Mouse (Mus musculus) E14TG2a.4 (cell line): Measurements from ENCODE around the gene Ubac2.

Experiments used
- H3K27me3 ChIP-seq: 2 replicates; pipeline ENCODE4 v1.6.1; 2014; ENCODE audit warnings: low read length, control low read depth; ENCODE audit not compliant: insufficient read depth
- H3K36me3 ChIP-seq: 2 replicates; pipeline ENCODE4 v1.6.1; 2014; ENCODE audit warnings: low read length, control low read depth; ENCODE audit not compliant: insufficient read depth
- H3K4me1 ChIP-seq: replicated peaks from 2 replicates; pipeline ENCODE4 v1.6.1; 2014; ENCODE audit warnings: low read depth, low read length, control low read depth
- H3K4me3 ChIP-seq: replicated peaks from 2 replicates; pipeline ENCODE4 v1.5.1; 2014; ENCODE audit warnings: mild to moderate bottlenecking, low read length
- H3K9me3 ChIP-seq: 2 replicates; pipeline ENCODE4 v1.6.1; 2014; ENCODE audit warnings: low read length, control low read depth
- CTCF ChIP-seq: conservative IDR thresholded peaks from 2 replicates; pipeline ENCODE4 v1.5.1; 2014; ENCODE audit warnings: low read length
- NANOG ChIP-seq: IDR thresholded peaks from 2 replicates; pipeline ENCODE4 v1.6.1; 2014; ENCODE audit warnings: borderline replicate concordance, low read length, mixed read lengths
- POU5F1 ChIP-seq: IDR thresholded peaks from 2 replicates; pipeline ENCODE4 v1.6.1; 2014; ENCODE audit warnings: low read length, borderline replicate concordance

The Ubac2 gene

DNA sequence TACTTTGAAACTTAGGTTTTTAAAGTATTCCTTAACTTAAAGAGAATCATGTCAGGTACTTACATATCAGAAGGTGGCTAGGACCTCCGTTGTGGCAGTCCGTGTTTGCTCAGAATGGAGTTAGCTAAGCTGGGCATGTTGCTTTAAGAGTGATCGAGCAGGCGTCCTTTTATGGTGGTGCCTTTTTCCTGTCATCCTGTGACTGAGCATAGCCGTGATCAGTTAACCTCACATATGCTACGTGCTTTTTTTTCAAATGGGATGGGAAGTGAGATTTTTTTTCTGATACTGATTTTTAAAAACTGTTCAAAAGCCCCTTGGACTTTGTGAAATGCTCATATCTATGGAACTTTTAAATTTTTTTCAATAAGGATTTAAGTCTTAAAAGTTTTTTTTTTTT lies 86.6 kb downstream of the Ubac2 start, which contains the start of gene Gpr183:
TSS of gene Gpr183 (minus strand) at position 206 of the 400 bp plus-strand sequence.
- no peak for TF ChIP-seq NANOG
- peaks cover 10% of the 10 kb centered on the region; the same call in 1 of the 2 replicates for H3K36me3 ChIP-seq
- H3K27me3 ChIP-seq = no peaks in the 10 kb centered on the region
- peaks cover 6% of the 10 kb centered on the region; the same call in 1 of the 2 replicates for H3K4me1 ChIP-seq
- no peak within 1 kb of the TSS for H3K4me3 ChIP-seq
- H3K9me3 ChIP-seq = no peaks in the 10 kb centered on the region

DNA sequence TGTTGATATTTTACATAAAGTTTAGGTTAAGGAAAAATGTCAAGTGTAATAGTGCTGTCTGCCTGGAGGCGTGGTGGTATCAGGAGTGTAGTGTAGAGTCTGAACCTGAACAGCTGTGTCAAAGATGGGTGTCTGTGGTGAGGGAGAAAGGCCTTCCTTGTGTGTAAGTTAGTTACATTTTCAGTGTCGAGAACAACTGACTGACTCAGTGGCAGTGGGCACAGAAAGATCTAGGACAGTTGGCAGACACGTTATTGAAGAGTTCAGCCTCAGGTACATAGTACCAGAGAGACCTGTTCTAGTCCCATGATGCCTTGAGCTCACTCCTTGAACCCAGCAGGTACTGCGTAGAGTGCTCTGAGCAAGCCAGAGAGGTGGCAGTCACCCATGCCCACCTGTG lies 87.0 kb downstream of the Ubac2 start:
- H3K9me3 ChIP-seq = no peaks in the 10 kb centered on the region
- TF ChIP-seq NANOG (no peak), CTCF (no peak), POU5F1 (no peak)
- no peaks in the 10 kb centered on the region for H3K27me3 ChIP-seq
- no peak overlapping the region for H3K4me3 ChIP-seq
- peaks cover 10% of the 10 kb centered on the region; the same call in 1 of the 2 replicates for H3K36me3 ChIP-seq
- H3K4me1 ChIP-seq = peaks cover 6% of the 10 kb centered on the region; the same call in 1 of the 2 replicates

DNA sequence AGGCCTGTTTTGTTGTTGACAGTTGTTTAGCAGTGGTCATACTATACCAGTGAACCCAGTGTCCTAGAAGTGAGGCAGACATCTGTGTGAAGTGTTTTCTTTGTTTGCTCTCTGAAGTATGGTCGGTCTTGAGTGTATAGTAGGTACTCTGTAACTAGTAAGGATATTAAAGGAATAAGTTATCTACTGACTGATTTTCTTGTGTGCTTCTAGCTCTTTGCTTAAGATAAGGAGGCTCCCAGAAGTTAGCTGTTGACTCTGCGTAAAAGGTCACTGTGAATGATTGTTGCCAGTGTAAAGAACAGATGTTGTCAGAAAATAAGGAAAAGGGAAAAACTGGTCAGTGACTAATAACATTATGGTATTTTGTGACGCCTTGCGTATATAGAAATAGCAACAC lies 88.7 kb downstream of the Ubac2 start:
- H3K4me1 ChIP-seq = no peaks in the 10 kb centered on the region
- no peaks in the 10 kb centered on the region for H3K9me3 ChIP-seq
- H3K27me3 ChIP-seq = no peaks in the 10 kb centered on the region
- TF ChIP-seq CTCF (no peak), POU5F1 (no peak), NANOG (no peak)
- peaks cover 7% of the 10 kb centered on the region; the same call in 1 of the 2 replicates for H3K36me3 ChIP-seq
- H3K4me3 ChIP-seq = no peak overlapping the region

DNA sequence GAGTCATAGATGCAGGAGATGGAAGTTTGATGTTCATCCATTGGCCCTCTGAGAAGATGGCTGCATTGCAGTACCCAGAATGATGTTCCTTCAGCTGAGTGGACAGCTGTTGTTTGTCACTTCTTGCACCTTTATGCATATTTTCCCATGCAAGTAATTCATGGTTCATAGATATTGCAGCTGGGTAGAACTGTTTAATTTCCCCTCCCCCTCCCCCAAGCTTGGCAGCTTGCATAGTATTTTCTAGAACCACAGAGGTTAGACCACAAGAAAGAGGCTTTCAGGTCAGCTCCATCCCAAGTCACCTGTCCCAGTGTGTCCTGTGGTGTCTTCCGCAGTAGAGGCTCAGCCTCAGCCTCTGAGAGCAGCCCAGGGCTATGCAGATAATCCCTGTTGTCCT lies 92.0 kb downstream of the Ubac2 start:
- TF ChIP-seq CTCF (no peak), NANOG (no peak), POU5F1 (no peak)
- Histone ChIP-seq H3K27me3 (no peaks in the 10 kb centered on the region), H3K4me1 (no peaks in the 10 kb centered on the region), H3K36me3 (peaks cover 7% of the 10 kb centered on the region; the same call in 1 of the 2 replicates), H3K4me3 (no peak overlapping the region), H3K9me3 (no peaks in the 10 kb centered on the region)

GRCm38 (mm10) chr14:121973114-121973513 lies 94.7 kb downstream of the Ubac2 start:
- TF ChIP-seq NANOG = no peak
- TF ChIP-seq CTCF = no peak
- no peak for TF ChIP-seq POU5F1
- H3K36me3 ChIP-seq = peaks cover 7% of the 10 kb centered on the region; the same call in 1 of the 2 replicates
- no peaks in the 10 kb centered on the region for H3K4me1 ChIP-seq
- H3K4me3 ChIP-seq = no peak overlapping the region
- no peaks in the 10 kb centered on the region for H3K27me3 ChIP-seq
- no peaks in the 10 kb centered on the region for H3K9me3 ChIP-seq

DNA sequence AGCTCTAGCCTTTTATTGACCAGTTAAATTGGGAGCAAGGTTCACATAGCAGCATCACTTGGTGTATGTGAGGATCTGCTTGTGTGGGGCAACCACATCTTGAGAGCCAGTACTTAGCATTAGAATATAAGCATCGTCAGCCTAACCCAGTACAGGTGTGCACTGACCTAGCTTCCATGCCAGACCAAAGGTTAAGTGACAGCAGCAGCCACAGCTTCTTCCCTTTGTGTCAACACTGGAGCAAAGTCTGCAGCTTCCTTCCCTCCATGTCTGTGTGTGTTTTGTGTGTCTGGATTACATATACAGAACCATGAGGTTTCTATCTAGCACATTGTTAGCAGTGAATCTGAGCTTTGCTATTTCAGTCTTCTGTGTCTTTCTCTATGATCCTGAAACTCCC lies 103.1 kb downstream of the Ubac2 start:
- no peaks in the 10 kb centered on the region for H3K36me3 ChIP-seq
- H3K4me1 ChIP-seq = no peaks in the 10 kb centered on the region
- H3K27me3 ChIP-seq = no peaks in the 10 kb centered on the region
- TF ChIP-seq POU5F1 (no peak), CTCF (no peak)
- no peaks in the 10 kb centered on the region for H3K9me3 ChIP-seq
- no peak overlapping the region for H3K4me3 ChIP-seq

GRCm38 (mm10) chr14:121983009-121983933 lies 104.9 kb downstream of the Ubac2 start:
- peaks cover 4% of the 10 kb centered on the region; the same call in 1 of the 2 replicates for H3K36me3 ChIP-seq
- H3K27me3 ChIP-seq = no peaks in the 10 kb centered on the region
- TF ChIP-seq CTCF (no peak), POU5F1 (no peak), NANOG (no peak)
- H3K4me1 ChIP-seq = no peaks in the 10 kb centered on the region
- H3K9me3 ChIP-seq = no peaks in the 10 kb centered on the region
- H3K4me3 ChIP-seq = no peak overlapping the region

- no peak for TF ChIP-seq POU5F1
- TF ChIP-seq NANOG = no peak
- no peak for TF ChIP-seq CTCF
- H3K9me3 ChIP-seq = no peaks in the 10 kb centered on the region
- peaks cover 21% of the 10 kb centered on the region for H3K36me3 ChIP-seq
- H3K27me3 ChIP-seq = no peaks in the 10 kb centered on the region
- H3K4me1 ChIP-seq = no peaks in the 10 kb centered on the region
- H3K4me3 ChIP-seq = no peak overlapping the region
Observed at GRCm38 (mm10) chr14:121985477-121985876, 107.1 kb downstream of the Ubac2 start.
